17 mouse cellular contexts compared by ENCODE assay signal in genomic region chr3:66179647-66180046, GRCm38 (mm10). TPM values are rescaled to one million over a fixed set of nuclear protein-coding genes. Genes with fewer than 3 reads are reported as not detected.
DNase-seq lines count a peak whose midpoint lies in the region; ATAC-seq and TF ChIP-seq lines count a peak whose summit lies in the region.
"Had no signal": no experiment of that assay in that cellular context is flagged by ENCODE, and none has a peak within 500 bp of the region (broad histone marks: within the 10 kb centered on the region; RNA-seq: fewer than 3 reads in every experiment).

No protein-coding gene starts in this region.

- WGBS in kidney, postnatal 0 days, result 77% methylated on average over 2 of the region's 2 CpGs
- WGBS in midbrain, postnatal 0 days, result 59% methylated on average over 2 of the region's 2 CpGs
- 61% methylated on average over 2 of the region's 2 CpGs for WGBS in midbrain, embryonic 15.5 days

- H3K4me2 ChIP-seq in kidney, postnatal 0 days (ENCODE audit: low read length), result no peak overlapping the region
- no peak overlapping the region for H3K4me2 ChIP-seq in midbrain, postnatal 0 days (ENCODE audit: low read depth, low read length, poor library complexity, severe bottlenecking)
- H3K4me2 ChIP-seq in midbrain, embryonic 15.5 days, result no peak overlapping the region
- H3K4me2 ChIP-seq: embryonic facial prominence, embryonic 12.5 days; heart, embryonic 13.5 days had no signal

- H3K36me3 ChIP-seq in kidney, postnatal 0 days (ENCODE audit: insufficient read depth, low read length), result no peaks in the 10 kb centered on the region
- no peaks in the 10 kb centered on the region for H3K36me3 ChIP-seq in midbrain, postnatal 0 days (ENCODE audit: insufficient read depth, low read length)
- no peaks in the 10 kb centered on the region for H3K36me3 ChIP-seq in midbrain, embryonic 15.5 days (replicated peaks)
- H3K36me3 ChIP-seq: embryonic facial prominence, embryonic 12.5 days; heart, embryonic 13.5 days; hindbrain, embryonic 10.5 days had no signal

- H3K27me3 ChIP-seq in kidney, postnatal 0 days (ENCODE audit: insufficient read depth, low read length), result no peaks in the 10 kb centered on the region
- H3K27me3 ChIP-seq in midbrain, postnatal 0 days (ENCODE audit: insufficient read depth, low read length), result no peaks in the 10 kb centered on the region
- H3K27me3 ChIP-seq in midbrain, embryonic 15.5 days (replicated peaks), result no peaks in the 10 kb centered on the region
- H3K27me3 ChIP-seq: embryonic facial prominence, embryonic 12.5 days; heart, embryonic 13.5 days had no signal

- ATAC-seq in cerebellum, adult (ENCODE audit: insufficient number of reproducible peaks, low FRiP score, low TSS enrichment), result no peak
- no peak for ATAC-seq in kidney, postnatal 0 days (replicated peaks; ENCODE audit: low FRiP score, low read depth)
- ATAC-seq in midbrain, postnatal 0 days (ENCODE audit: low FRiP score), result no peak
- ATAC-seq in midbrain, embryonic 15.5 days (replicated peaks), result no peak
- no peak for ATAC-seq in megakaryocyte progenitor cell, adult 5-6 weeks (replicated peaks; ENCODE audit: poor library complexity)
- ATAC-seq: activated CD4-positive, CD25-positive, alpha-beta regulatory T cell, adult 4 months had no signal

- H3K9me3 ChIP-seq in kidney, postnatal 0 days (replicated peaks; ENCODE audit: low read length), result no peaks in the 10 kb centered on the region
- no peaks in the 10 kb centered on the region for H3K9me3 ChIP-seq in midbrain, postnatal 0 days (ENCODE audit: low read length)
- no peaks in the 10 kb centered on the region for H3K9me3 ChIP-seq in midbrain, embryonic 15.5 days
- H3K9me3 ChIP-seq: embryonic facial prominence, embryonic 12.5 days; heart, embryonic 13.5 days; hindbrain, embryonic 10.5 days had no signal

- no peak overlapping the region for H3K4me3 ChIP-seq in kidney, postnatal 0 days (replicated peaks; ENCODE audit: low read depth, low read length)
- no peak overlapping the region for H3K4me3 ChIP-seq in midbrain, postnatal 0 days (ENCODE audit: low read depth, low read length)
- no peak overlapping the region for H3K4me3 ChIP-seq in midbrain, embryonic 15.5 days
- H3K4me3 ChIP-seq: embryonic facial prominence, embryonic 12.5 days; heart, embryonic 13.5 days; hindbrain, embryonic 10.5 days had no signal

- DNase-seq in cerebellum, postnatal 10 days, result peak; percentile 18 to 22
- no peak for DNase-seq in kidney, postnatal 0 days (ENCODE audit: low spot score)
- no peak for DNase-seq in kidney, adult 8-10 months
- DNase-seq in midbrain, postnatal 0 days (ENCODE audit: low spot score), result peak; percentile 30
- DNase-seq: cerebellum, adult 9-11 months; gastrocnemius, postnatal 25 days; kidney, postnatal 25 days; spleen, adult 18-20 months; thymus, postnatal 14 days had no signal

- TF ChIP-seq CTCF in kidney, postnatal 0 days (IDR thresholded peaks at IDR 0.05; ENCODE audit: low read depth), result peak; percentile 42
- TF ChIP-seq CTCF in midbrain, postnatal 0 days (IDR thresholded peaks at IDR 0.05), result peak; percentile 29; the same call in 1 of the 2 replicates

- no peak overlapping the region for H3K27ac ChIP-seq in kidney, postnatal 0 days
- H3K27ac ChIP-seq in midbrain, postnatal 0 days (ENCODE audit: low read depth, low read length), result no peak overlapping the region
- no peak overlapping the region for H3K27ac ChIP-seq in midbrain, embryonic 15.5 days
- H3K27ac ChIP-seq: embryonic facial prominence, embryonic 12.5 days; heart, embryonic 13.5 days; hindbrain, embryonic 10.5 days had no signal

- H3K4me1 ChIP-seq in kidney, postnatal 0 days (replicated peaks; ENCODE audit: insufficient read depth, low read length), result no peaks in the 10 kb centered on the region
- no peaks in the 10 kb centered on the region for H3K4me1 ChIP-seq in midbrain, postnatal 0 days (ENCODE audit: insufficient read depth, low read length)
- no peaks in the 10 kb centered on the region for H3K4me1 ChIP-seq in midbrain, embryonic 15.5 days
- H3K4me1 ChIP-seq: embryonic facial prominence, embryonic 12.5 days; heart, embryonic 13.5 days; hindbrain, embryonic 10.5 days had no signal

- no peak overlapping the region for H3K9ac ChIP-seq in kidney, postnatal 0 days (ENCODE audit: low read depth, low read length)
- no peak overlapping the region for H3K9ac ChIP-seq in midbrain, postnatal 0 days (replicated peaks; ENCODE audit: low read length, poor library complexity, severe bottlenecking)
- no peak overlapping the region for H3K9ac ChIP-seq in midbrain, embryonic 15.5 days
- H3K9ac ChIP-seq: embryonic facial prominence, embryonic 12.5 days; heart, embryonic 13.5 days had no signal

RNA-seq across cellular contexts. Expression of gene Ptx3, which starts 40.1 kb away (rescaled TPM):
- polyA plus RNA-seq in kidney, postnatal 0 days (2015; fragmentation: Nextera tagmentation; extraction: Ambion mirVana), result 7.8 and 11.2 TPM in 2 replicates
- 3.3 and 4.0 TPM in 2 replicates for total RNA-seq in midbrain, postnatal 0 days (2014; rRNA removed)
- polyA plus RNA-seq in midbrain, postnatal 0 days (2015; fragmentation: Nextera tagmentation; extraction: Ambion mirVana), result 2.9 and 4.4 TPM in 2 replicates
- polyA plus RNA-seq in midbrain, embryonic 15.5 days (2015; fragmentation: Nextera tagmentation; extraction: Ambion mirVana), result 7.7 and 8.2 TPM in 2 replicates
- total RNA-seq in megakaryocyte progenitor cell, adult 5-6 weeks (2015), result not detected in 2 replicates
- total RNA-seq in megakaryocyte progenitor cell, adult 5-6 weeks (2017), result not detected in 2 replicates
- total RNA-seq: liver, adult 2 months had no signal
- polyA plus RNA-seq: activated CD4-positive, CD25-positive, alpha-beta regulatory T cell, adult 4 months; liver, adult 2 months had no signal

Comparison
In these comparisons a context has a peak if more than half of its experiments do, and no peak if none do; other contexts are left out.
1. DNase-seq: peak in cerebellum, postnatal 10 days (2 of 2) and midbrain, postnatal 0 days (single experiment); none in kidney, postnatal 0 days (single experiment) and kidney, adult 8-10 months (0 of 2).